Mouse (Mus musculus): ENCODE results near the gene Dock1.

The Dock1 gene

GRCm38 (mm10) chr7:134670312-134671002 is at the start of gene Dock1:
Gene Dock1, plus strand, starts transcription at chr7:134670654.
- DNase-seq (ENCODE audit: inconsistent ontology term): peak; percentile 85

DNA sequence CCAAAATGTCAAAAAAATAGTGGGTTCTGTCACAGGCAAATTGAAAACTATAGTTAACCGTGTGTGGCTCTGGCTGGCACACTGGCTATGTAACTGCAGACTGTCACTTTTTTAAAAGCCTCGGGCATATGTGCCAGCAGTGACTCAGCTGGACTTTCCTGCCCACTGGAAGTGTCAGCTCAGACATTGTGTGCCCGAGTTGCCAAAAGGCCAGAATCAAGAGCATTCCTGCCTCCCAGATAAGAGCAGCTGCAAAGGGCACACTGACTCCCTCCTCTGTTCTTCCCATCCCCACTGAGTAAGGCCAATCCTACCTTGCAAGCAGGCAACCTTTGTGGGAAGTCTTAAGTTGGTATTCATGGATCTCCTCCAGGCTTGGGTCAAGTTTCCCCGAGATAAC is 42.5 kb upstream of the Dock1 start:
- no peak for DNase-seq (ENCODE audit: inconsistent ontology term)

DNA sequence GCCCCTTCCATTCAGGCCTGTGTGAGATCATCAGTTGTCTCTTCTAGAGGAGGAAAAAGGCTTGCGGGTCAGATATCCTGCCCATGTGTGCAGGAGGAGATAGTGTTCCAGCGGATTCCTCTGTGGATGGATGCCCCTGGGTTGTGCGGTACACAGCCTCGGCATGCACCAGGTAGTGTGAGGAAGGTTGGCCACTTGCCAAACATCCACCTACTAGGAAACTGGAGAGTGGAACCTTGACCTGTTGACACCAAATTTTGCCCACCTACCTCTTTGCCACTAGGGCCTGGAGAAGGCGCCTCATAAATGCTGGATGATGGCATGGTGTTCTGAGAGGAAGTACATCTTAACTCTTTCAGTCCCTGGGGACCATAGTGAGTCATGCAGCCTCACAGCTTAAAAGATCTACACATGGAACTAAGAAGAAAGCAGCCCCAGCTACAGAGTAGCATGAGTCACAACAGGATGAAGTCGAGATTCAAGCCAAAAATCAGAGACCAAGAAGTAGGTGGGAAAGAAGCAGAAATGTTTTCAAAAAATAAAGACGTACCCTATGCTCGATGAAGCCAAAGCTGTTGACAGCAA is 20.1 kb upstream of the Dock1 start:
- DNase-seq (ENCODE audit: inconsistent ontology term): peak; percentile 30

DNA sequence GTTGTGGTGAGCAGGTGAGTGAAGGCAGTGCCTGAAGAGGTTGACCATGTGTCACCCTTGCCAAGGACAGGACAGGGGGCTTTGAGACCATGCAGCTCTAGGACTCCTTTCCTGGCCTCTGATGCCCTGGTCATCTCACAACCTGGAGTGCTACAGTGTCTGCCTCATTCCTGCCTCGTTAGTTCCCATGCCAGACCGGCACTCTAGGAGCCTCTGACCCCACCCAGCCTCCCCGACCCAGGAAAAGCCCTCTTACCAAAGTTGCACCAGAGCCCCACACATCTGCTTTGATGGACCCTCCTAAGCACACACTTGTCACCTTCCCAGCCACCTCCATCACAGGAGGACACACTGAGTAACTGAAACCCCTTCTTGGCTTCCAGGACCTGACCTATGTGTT is 19.4 kb upstream of the Dock1 start:
- no peak for DNase-seq (ENCODE audit: inconsistent ontology term)

DNA sequence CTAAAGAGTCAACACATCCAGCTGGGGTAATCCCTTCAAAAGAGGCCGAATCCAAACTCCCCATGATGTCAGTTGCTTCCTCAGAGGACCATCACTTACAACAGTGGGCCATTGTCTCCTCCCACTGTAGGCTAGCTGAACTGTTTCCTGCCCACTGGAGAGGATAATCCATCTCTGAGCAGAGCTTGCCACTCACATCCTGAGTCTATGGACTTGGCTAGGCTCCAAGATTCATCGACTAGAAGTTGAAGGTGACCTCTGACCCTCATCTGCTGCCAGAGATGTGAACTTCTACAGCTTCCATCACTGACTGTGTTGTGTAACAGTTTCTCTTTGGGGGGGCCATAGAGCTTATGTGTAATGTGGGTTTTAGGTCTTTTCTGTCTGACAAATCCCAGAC is 7.2 kb upstream of the Dock1 start:
- DNase-seq (ENCODE audit: inconsistent ontology term): peak; percentile 24

DNA sequence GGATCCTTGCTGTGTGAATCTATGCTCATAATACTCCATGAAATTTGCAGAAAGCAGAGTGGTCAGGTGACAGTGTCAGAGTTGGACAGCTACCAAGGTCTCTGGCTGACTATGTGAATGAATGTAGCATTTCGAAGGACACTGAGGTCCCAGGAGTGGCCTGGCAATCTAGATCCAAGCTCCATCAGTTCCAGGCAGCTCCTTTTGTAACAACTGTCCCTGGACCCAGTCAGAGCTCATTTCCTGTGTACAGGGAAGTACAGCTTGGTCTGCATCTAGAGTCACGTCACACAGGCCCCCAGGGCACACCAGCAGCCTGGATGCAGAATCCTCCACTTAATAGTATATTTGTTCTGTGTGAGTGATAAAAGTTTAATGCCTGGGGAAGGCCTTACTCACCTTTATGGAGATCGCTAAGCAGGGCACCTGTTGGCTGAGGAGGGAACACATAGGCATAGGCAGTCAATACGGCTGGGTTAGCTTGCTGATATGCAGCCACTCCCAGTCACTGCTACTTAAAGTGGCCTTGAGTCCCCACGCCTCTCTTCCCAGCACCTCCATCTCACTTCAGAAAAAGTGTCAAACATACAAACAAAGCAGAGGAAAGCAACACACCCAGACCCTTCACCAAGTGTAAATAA is 4.7 kb upstream of the Dock1 start:
- no peak for DNase-seq (ENCODE audit: inconsistent ontology term)

GRCm38 (mm10) chr7:134667271-134667702 is 3.2 kb upstream of the Dock1 start:
- DNase-seq (ENCODE audit: inconsistent ontology term): peak; percentile 88

- no peak for DNase-seq (ENCODE audit: inconsistent ontology term)
Measured at GRCm38 (mm10) chr7:134669474-134670311, 761 bp upstream of the Dock1 start.

DNA sequence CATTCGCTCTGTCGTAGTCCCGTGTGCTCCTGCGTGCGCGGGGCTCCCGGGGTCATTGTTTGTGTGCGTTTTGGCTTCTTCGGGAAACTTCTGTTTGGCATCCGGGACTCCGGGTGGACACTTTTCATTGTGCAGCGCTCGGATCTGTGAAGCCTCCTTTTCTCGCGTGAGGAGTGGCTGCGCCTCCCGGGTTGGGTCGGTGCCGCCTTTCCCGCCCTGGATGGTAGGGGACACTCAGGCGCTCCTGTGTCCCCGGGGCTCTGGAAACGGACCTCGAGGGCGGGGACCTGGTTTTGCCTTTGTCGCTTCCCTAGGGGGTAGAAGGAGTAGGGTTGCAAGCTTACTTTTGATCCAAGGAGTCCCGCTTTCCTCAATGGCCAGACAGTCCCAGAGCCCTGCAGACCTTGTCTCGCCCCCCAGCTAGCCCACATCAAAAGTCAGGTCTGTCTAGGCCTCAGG is 578 bp downstream of the Dock1 start:
- peak; percentile 74 for DNase-seq (ENCODE audit: inconsistent ontology term)

GRCm38 (mm10) chr7:134671467-134671901 is 1.0 kb downstream of the Dock1 start:
- DNase-seq (ENCODE audit: inconsistent ontology term): no peak

DNA sequence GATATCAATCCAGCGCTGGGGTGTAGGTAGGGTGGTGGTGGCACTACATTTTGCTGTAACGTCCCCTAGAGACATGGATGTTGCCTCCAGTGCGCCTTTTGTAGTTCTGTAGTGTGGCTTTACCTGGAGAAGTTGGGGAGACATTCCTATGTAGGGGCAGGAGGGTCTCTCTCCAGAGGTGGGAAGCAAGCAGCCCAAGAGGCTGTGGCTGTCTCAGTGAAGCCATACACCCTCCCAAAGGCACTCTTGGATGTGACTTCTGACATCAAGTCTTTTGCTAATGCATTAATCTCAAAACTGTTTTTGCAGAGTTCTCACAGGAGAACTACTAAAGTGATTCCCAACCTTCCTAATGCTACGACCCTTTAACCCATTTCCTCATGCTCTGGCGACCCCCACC is 2.7 kb downstream of the Dock1 start:
- DNase-seq (ENCODE audit: inconsistent ontology term): no peak

DNA sequence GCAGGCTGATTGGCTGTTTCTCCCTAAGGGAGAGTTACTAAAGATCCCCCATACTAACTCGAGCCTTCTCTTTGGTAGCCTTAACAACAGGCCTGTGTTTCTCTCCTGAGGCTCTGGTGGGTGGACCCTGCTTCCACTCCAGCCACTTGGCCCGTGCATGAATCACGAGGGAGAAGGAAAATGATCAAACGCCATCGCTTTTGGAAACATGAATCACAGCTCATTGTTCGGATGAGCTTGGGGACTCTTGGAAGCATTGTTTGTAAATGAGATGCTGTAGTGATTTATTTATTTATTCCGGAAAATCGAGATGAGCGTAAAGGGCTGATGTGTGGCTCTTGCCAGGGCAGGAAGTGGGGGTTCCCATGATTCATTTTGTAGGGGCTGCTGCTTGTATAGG is 3.5 kb downstream of the Dock1 start:
- DNase-seq (ENCODE audit: inconsistent ontology term): peak; percentile 74

DNA sequence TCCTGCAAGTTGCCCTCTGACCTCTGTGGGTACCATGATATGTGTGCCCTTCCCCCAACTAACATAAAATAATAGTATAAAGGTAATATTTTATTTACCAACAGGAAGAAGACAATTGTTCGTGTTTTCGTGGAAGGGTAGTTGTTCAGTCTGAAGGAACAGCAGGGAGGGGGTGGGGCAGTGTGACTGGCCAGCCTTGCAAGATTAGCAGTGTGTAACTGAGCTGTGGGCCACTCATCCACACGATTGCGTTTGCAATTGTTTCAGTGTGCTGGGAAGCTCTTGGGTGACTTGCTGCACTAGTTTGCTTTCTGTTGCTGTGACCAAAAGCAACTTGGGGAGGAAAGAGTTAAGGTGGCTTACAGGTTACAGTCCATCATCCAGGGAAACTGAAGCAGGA is 7.4 kb downstream of the Dock1 start:
- no peak for DNase-seq (ENCODE audit: inconsistent ontology term)

- peak; percentile 20 for DNase-seq (ENCODE audit: inconsistent ontology term)
Measured at GRCm38 (mm10) chr7:134679314-134680158, 9.1 kb downstream of the Dock1 start.

DNA sequence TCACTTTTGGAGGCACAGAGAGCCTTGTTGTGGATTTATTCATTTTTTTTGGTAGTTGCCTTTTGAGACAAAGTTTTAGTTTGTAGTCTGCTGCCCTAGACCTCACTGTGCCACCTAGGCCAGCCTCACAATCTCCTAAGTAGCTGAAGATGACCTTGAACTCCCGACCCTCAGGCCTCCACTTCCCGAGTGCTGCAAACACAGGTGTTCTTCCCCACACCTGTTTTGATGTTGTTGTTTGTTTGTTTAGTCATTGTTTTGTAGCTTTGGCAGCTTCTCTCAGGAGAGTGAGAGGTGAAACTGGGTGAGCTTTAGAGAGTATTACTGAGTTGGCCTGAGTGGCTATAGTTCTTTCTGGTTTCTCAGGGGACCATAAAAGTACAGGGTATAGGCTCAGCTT is 9.7 kb downstream of the Dock1 start:
- DNase-seq (ENCODE audit: inconsistent ontology term): no peak

DNA sequence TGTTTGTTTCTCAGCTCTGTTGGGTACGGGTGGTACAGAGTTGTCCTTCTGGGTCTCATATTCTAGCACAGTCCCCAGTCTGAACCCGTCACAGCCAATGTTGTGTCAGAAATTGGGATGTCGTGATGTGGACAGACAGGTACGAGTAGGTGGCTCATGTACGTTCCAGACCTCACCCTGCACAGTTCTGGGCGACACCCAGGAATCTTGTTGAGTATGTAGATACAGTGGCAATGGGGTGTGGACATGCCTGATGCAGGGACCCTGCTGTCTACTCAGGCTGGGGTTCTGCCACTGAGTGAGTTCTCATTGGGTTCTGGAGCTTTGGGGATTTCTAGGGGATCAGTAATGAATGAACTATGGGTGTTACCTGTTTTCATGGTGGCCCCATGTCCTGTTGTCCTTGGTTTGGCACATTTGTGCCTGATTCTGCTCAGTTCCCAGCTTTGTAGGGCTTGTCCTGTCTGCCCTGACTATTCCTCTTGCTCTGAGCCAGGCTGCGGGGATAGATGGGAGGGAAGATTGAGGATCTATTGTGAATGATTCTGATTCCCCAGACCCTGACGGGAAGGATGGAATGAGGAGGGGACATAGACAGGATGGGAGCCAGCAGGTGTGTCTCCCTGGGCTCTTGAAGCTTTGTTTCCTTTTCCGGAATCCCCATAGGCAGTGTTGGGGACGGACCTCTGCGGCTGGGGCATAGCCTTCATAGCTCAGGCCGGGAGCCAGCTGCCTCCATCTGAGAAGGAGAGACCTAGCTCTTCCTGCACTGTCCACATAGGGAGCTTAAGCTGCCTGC is 11.5 kb downstream of the Dock1 start:
- DNase-seq (ENCODE audit: inconsistent ontology term): no peak

DNA sequence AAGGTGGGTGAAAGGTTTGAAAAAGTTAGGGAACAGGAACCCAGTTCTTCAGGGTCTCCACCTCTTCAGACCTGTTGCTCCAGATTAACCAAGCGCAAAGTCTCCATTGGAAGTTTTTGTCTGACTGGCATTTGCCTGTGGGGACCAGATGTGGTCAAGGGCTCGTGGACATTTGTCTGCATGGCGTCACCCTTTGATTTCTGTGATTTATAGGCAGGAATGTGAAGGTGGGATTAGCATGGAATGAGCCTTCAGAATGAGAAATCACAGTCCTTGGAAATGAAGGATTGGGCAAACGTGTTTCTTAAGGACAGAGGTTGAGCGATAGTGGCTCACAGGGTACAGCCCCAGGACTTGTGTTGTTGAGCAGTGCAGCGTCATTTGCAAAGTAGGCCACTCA is 17.9 kb downstream of the Dock1 start:
- DNase-seq (ENCODE audit: inconsistent ontology term): no peak

DNA sequence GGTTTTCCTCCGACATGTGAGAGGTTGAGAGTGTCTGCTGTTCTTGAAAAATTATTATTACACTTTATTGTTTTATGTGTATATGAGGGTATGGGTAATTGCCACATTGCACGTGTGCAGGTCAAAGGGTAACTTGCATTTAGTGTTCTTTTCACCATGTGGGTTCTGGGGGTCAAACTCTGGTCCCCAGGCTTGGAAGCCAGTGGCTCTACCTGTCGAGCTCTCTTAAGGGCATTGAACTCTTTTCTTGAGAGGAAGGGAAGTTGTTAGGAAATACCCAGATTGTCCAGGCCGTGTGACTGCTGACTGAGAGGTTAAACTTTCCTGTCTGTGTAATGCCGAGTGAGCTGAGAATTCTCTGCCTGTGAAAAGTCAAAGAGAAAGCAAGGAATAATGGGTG is 19.7 kb downstream of the Dock1 start:
- no peak for DNase-seq (ENCODE audit: inconsistent ontology term)

GRCm38 (mm10) chr7:134690806-134691205 is 20.4 kb downstream of the Dock1 start:
- DNase-seq (ENCODE audit: inconsistent ontology term): no peak

DNA sequence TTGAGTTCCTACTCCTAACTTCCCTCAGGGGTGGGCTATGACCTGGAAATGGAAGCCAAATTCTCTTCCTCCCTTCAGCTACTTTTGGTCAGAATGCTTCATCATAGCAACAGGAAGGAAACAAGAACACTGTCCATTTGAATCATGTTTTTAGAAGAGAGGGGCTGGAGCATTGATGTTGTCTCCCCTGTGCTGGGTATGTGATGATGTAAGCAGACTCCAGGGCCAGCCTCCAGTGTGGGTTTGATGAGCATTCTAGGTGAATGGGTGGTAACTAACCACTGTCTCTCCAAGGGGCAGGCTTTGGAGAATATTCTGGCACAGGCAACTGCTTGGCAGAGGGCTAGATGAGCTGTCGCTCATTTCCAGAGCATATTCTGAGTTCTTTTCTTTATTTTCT is 22.9 kb downstream of the Dock1 start:
- peak; percentile 61 for DNase-seq (ENCODE audit: inconsistent ontology term)
